Mouse (Mus musculus) bone marrow macrophage, adult 2 months (primary cell): Measurements from ENCODE around the gene Btbd35f29. TPM values are rescaled to one million over a fixed set of nuclear protein-coding genes. Genes with fewer than 3 reads are reported as not detected.
"Not testable (repeated sequence)": the region's sequence is repeated elsewhere in the genome, so short reads cannot be mapped to it uniquely, and the experiment has no call there.

Source experiments
- H3K27ac ChIP-seq: 2 replicates; pipeline ENCODE4 v1.5.1; 2012; ENCODE audit warnings: low read depth, low read length; ENCODE audit not compliant: insufficient read depth
- H3K4me1 ChIP-seq: 2 replicates; pipeline ENCODE4 v1.6.1; 2012; ENCODE audit warnings: low read length; ENCODE audit not compliant: control insufficient read depth, insufficient read depth
- H3K4me3 ChIP-seq: 2 replicates; pipeline ENCODE4 v1.5.1; 2012; ENCODE audit warnings: mild to moderate bottlenecking, low read length, moderate library complexity; ENCODE audit not compliant: insufficient read depth
- polyA plus RNA-seq: library from polyadenylated mRNA; stranded (reverse); fragments of >200 nt; gene quantifications from 2 replicates; pipeline ENCODE4 v1.2.4, GENCODE M21; 2012; ENCODE audit not compliant: missing spikeins, insufficient read depth, insufficient read length

The Btbd35f29 gene
- not detected in 2 replicates for polyA plus RNA-seq

DNA sequence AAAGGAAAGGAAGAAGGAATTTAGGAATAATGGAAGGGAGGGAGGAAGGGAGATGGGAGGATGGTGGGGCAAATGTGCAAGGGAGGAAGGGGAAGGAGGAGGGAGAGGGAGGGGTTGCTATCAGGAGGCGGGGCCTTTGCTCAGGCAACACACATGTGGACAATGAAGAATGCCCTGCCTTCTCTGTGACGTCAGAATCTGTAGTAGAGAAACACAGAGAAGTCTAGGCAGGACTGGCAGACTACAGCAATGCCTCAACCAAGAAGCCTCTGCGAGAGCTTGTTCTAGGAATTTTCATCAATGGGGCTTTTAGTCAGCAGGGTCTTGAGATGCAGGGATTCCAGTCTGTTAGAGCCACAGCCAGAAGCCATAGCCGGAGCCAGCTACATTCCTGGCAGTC, at the start of gene Btbd35f29:
Btbd35f29 (plus strand) TSS at position 301 of the 400 bp plus-strand sequence.
- H3K4me3 ChIP-seq, H3K4me1 ChIP-seq, H3K27ac ChIP-seq: not testable (repeated sequence)

DNA sequence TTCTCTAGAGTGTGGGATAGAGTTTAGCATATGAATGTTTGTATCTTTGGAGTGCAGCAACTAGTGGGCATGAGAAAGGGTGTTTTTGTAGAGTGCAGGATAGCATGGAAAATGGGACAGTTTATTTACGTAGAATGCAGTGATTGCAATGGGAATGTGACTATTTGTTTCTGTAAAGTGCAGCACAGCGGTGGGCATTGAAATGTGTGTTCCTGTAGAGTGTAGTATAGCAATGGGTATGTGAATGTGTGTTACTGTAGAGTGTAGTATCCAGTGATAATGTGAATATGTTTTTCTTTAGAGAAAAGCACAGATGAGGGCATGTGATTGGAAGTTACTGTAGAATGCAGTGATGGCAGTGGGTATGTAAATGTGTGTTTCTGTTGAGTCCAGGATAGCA, 23.9 kb downstream of the Btbd35f29 start:
- H3K4me1 ChIP-seq, H3K27ac ChIP-seq, H3K4me3 ChIP-seq: not testable (repeated sequence)

DNA sequence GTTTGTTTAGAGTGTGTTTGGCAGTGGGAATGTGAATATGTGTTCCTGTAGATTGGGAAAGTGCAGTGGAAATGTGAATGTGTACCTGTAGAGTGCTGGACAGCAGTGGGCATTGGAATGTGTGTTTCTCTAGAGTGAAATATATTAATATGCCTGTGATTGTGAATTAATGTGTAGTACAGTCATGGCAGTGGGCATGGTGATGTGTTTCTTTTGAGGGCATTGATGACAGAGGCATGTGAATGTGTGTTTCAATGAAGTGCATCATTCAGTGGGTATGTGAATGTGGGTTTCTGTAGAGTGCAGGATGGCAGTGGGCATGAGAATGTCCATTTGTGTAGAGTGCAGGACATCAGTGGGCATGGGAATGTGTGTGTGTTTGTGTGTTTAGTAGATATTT, 27.7 kb downstream of the Btbd35f29 start:
- not testable (repeated sequence) for H3K27ac ChIP-seq, H3K4me1 ChIP-seq, H3K4me3 ChIP-seq

DNA sequence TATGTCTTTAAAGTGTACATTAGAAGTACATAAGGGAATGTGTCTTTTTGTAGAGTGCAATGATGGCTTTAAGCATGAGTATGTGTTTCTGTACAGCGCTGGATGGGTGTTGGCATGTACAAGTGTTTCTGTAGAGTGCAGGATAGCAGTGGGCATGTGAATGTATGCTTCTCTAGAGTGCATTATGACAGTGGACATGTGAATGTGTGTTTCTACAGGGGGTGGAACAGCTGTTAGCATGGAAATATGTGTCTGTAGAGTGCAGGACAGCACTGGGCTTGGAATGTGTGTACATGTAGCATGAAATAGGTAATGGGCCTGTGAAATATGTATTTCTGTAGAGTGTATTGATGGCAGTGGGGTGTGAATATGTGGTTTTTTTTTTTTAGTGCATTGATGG, 28.4 kb downstream of the Btbd35f29 start:
- not testable (repeated sequence) for H3K4me3 ChIP-seq, H3K27ac ChIP-seq, H3K4me1 ChIP-seq

DNA sequence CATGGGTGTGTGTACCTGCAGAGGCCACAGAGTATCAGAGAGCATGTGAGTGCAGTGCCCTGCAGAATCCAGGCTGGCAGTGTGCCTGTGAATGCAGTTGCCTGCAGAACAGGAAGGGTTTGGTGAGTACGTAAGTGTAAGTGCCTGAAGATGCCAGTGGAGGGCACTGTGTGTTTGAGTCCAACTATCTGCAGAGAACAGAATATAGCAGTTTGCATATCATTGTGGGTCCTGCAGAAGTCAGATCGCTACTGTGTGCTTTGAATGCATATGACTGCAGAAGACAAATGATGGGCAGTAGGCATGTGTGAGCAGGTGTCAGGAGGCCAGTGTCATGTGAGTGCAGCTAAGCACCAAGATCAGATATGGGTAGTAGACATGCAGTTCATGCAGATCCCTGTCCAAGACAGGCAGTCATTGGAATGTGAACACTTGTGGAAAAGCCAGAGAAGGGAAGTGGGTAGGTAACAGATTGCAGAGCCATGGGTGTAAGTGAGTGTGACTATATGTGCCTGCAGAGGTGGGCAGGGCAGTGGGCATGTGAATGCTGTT, 41.1 kb downstream of the Btbd35f29 start:
- not testable (repeated sequence) for H3K27ac ChIP-seq, H3K4me1 ChIP-seq, H3K4me3 ChIP-seq

DNA sequence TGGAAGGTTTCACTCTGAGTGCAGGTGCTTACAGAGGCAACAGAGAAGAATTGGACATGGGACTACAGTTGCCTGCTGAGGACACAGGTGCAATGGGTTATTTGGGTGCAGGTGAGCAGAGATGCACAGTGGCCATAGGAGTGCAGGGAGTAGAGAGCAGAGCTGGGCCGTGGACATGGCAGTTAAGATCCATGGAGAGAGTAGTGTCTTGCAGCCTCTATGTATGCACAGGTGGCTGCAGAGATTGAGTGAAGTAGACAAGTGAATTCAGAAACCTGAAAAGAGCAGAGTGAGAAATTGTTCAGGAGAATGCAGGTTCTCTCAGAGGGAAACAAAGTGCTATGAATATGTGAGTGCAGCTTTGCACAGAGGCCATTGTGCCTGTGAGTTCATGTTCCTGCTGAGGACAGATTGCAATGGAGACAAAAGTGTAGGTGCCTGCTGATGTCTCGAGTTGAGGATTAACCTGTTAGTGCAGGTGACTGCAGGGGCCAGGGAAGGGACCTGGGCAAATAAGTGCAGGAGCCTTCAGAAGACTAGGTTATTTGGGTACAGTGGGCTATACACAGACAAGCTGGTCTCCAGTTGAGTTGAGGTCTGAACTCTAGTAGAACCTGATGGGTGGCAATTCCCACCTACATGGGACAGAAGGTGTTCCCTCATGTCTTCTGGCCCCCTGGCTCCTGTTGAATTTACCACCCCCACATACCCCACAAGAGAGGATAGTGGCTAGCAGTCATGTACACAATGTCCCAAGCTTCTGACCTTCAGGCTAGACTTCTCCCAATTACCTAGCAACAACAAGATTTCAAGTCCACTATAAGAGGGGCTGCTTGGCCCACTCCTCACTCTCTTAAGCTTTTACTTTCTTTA, 42.2 kb downstream of the Btbd35f29 start:
- H3K4me3 ChIP-seq, H3K27ac ChIP-seq: not testable (repeated sequence)

DNA sequence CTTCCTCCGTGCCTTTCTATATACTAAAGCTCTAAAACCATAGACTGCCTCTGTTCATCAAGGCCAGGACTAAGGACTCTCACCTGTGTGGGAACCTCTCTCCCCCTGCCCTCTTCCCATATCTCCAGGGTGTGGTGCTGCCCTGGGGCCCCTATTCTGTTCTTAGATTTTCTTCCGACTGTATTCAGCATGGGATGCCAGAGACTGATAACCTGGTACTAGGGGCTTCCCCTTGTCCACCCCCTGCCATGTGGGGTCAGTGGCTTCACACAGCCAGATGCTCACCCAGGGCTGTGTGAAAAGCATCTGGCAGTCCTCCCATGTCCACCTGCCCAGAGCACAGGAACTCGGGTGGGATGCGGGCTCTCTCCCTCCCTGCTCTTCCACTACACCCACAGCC, 43.1 kb downstream of the Btbd35f29 start:
- H3K4me3 ChIP-seq, H3K27ac ChIP-seq, H3K4me1 ChIP-seq: not testable (repeated sequence)

More for the DNA sequence above, 42.2 kb downstream of the Btbd35f29 start:
- not testable (repeated sequence) for H3K4me1 ChIP-seq

DNA sequence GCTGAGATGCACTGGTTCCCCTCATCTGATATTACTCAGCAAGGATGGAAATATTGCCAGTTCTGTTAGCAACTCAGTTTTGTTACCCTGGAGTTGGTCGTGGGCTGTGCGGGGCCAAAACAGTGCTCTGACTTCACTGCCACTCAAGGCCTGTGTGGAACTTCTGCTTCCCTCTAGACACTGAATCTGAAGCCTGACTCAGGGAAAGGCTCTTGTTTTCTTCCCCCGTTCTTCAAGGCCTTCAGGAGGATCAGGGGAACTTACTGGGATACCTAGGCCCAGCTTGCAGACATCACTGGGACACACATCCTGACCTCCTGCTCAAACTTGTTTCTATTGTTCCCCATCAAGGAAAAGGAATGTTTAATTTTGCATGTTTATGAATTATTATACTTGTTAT, 45.2 kb downstream of the Btbd35f29 start:
- not testable (repeated sequence) for H3K27ac ChIP-seq, H3K4me3 ChIP-seq, H3K4me1 ChIP-seq

DNA sequence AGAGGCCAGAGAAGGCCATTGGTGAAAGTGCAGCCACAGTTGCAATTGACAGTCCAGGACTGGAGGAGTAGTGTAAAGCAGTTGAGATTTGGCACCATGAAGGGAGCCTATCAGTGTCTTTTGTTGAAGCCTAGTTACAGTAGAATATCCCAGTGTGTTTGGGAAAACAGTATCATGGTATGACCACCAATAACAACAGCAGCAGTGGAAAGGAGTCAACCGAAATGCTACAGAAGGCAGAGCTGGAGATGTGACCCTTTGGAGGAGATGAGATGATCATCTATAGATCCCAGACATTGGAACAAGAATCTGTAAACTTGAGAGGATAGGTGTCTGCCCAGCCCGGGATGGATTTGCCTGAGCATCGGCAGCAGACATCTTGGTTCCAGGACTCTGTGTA, 47.7 kb downstream of the Btbd35f29 start:
- not testable (repeated sequence) for H3K4me3 ChIP-seq, H3K4me1 ChIP-seq, H3K27ac ChIP-seq

Other genes with a start within 250 kb of the Btbd35f29 start
- gene Spin2f, start 136.2 kb downstream of the Btbd35f29 start, polyA plus RNA-seq = not detected in 2 replicates
- not detected in 2 replicates for gene Btbd35f26, start 218.8 kb downstream of the Btbd35f29 start, polyA plus RNA-seq